Mouse (Mus musculus) Patski (cell line): ENCODE data around the gene Efcab9. TPM values are rescaled to one million over a fixed set of nuclear protein-coding genes. Genes with fewer than 3 reads are reported as not detected.
A peak's percentile ranks its signal among the peaks of the same experiment; 100 is the strongest.

Experiments
- ATAC-seq: fragments of 100-300 bp; one replicate; pipeline ENCODE4 v1.8.0; 2021
- CTCF ChIA-PET: fragments of 350-600 bp; sonication (Branson Sonifier 250); formaldehyde crosslinking; loops from one replicate; lab custom pipeline; 2022; ENCODE audit warnings: inconsistent platforms; lab: Charles Lee
- POLR2A ChIA-PET: fragments of 350-600 bp; sonication (Branson Sonifier 250); formaldehyde crosslinking; loops from one replicate; lab custom pipeline; 2022; ENCODE audit warnings: antibody characterized with exemption, inconsistent platforms; lab: Charles Lee
- DNase-seq: peaks from one replicate; pipeline ENCODE4 v3.0.0-alpha.2; 2011; ENCODE audit warnings: low read depth, low spot score
- H3K27me3 ChIP-seq: fragments of 371-371 bp; one replicate; pipeline ENCODE4 v1.5.1; 2021
- CTCF ChIP-seq: fragments of 100-300 bp; IDR thresholded peaks from one replicate; pipeline ENCODE4 v1.5.1; 2021
- in situ Hi-C: fragments of 300-500 bp; cut with MboI; formaldehyde crosslinking; loops from 3 replicates; pipeline ENCODE4 v1.11.1; 2018; ENCODE audit warnings: low pct_unique_long_range_greater_than_20kb, mixed read lengths
- polyA plus RNA-seq: library from polyadenylated mRNA; unstranded; gene quantifications from one replicate; pipeline ENCODE4 v1.2.3, GENCODE M21; 2021

Gene Efcab9
- polyA plus RNA-seq, 1 experiment from 2014 or later, result 1.9 TPM

DNA sequence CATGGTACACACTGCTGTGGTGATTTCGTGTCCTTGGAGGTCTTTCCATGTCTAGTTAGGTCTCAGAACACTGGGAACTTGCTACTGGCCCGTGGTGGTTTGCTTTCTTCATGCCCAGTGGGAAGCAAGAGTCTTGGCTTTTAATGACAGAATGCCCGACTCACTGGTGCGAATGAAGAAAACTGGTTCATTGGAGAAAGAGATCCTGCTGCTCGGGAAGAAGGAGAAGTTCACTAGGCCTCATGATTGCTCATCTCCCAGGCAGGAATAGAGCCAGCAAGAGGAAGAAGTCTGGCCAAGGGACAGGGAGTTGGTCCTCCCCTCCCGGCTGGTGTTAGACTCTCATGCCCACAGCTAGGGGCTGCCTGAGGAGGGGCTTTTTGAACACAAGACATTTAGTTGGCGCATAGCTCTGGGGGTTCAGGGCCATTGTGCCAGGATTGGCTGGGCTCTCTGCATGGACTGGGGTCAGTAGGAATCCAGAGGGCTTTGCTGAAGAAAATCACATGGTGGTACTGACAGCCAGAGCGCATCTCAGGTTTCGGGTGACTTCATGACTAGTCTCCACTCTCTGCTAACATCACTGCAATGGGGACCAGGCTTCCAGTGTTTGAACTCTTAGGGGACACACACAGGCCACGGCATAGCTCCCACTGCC is 24.6 kb upstream of the Efcab9 start:
- no peak for TF ChIP-seq CTCF
- H3K27me3 ChIP-seq, result no peaks in the 10 kb centered on the region
- POLR2A ChIA-PET, result interaction anchor here (0.6 kb wide), 1 partner anchor 157 kb away, joined by 3 read pairs; no protein-coding TSS in a partner anchor
- in situ Hi-C loops, result no loop called here
- no peak for DNase-seq
- no peak for ATAC-seq
- CTCF ChIA-PET, result no interaction called here

DNA sequence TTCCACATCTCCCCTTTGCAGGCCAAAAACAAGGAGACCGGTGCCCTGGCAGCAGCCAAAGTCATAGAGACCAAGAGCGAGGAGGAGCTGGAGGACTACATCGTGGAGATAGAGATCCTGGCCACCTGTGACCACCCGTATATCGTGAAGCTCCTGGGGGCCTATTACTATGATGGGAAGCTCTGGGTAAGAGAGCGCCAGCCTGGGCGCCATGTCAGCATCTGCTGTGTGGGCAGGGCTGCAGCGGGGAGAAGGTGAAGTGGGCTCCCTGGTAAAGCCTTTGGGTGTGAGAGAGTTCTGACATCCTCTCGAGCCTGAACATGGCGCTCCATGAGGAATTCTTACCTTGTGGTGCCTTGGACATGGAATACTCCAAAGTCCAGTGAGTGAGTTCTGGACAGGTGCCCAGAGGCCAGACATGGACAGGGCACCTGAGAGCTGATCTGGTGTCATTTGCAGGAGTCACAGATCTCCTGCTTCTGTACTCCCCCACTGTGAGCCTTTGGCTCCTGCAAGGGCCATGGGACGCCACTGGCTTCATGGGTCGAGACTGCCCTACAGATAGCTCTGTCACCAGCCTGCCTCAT is 23.3 kb upstream of the Efcab9 start:
- CTCF ChIA-PET, result interaction anchor here (1.4 kb wide), 1 partner anchor 37 kb away, joined by 4 read pairs; no protein-coding TSS in a partner anchor

DNA sequence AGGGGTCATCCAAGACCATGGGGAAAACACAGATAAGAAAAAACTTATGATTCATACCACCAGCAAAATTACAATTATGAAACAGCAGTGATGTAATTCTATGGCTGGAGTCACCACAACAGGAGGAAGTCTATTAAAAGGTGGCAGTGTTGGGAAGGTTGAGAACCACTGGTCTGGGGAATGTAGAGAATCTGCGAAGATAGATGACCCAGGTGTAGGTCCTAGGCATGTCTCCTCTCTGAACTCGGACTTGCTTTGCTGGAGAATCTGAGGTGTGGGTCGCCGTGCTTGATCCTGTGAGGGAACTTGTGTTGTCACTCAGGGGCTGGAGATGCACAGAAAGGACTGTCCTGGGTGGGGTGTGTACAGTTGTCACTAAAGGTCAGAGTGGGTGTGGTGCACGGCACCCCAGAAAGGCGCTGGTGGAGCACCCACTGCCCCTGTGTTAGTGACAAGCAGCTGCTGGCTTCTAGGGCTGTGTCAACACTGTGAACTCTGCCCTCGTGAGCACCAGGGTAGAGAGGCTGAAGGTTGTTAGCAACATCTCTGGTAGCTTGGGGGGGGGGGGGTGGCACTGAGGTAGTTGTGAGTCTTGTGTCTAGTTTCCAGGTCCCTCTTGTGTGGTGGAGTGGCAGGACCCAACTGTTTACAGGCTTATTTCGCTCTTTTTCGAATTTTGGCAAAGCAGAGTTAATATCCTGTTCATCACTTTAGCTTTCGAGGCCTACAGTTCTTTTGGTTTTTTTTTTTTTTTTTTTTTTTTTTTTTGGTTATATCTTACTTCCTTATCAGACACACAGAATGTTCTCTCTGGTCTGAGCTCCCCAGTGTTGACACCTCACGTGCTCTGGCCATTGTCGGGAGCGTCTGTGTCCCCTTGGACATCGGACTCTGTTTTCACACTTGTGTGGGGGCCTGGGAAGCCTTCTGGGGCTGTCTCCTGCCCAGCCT is 22.5 kb upstream of the Efcab9 start:
- no peak for ATAC-seq
- in situ Hi-C loops, result no loop called here
- H3K27me3 ChIP-seq, result no peaks in the 10 kb centered on the region
- DNase-seq, result no peak
- POLR2A ChIA-PET, result no interaction called here
- no peak for TF ChIP-seq CTCF
- CTCF ChIA-PET, result interaction anchor here (1.4 kb wide), 1 partner anchor 38 kb away, joined by 4 read pairs; no protein-coding TSS in a partner anchor

More for the DNA sequence above, 23.3 kb upstream of the Efcab9 start:
- in situ Hi-C loops, result no loop called here
- no peak for TF ChIP-seq CTCF
- ATAC-seq (no peak), DNase-seq (no peak)
- H3K27me3 ChIP-seq, result no peaks in the 10 kb centered on the region
- POLR2A ChIA-PET, result no interaction called here

DNA sequence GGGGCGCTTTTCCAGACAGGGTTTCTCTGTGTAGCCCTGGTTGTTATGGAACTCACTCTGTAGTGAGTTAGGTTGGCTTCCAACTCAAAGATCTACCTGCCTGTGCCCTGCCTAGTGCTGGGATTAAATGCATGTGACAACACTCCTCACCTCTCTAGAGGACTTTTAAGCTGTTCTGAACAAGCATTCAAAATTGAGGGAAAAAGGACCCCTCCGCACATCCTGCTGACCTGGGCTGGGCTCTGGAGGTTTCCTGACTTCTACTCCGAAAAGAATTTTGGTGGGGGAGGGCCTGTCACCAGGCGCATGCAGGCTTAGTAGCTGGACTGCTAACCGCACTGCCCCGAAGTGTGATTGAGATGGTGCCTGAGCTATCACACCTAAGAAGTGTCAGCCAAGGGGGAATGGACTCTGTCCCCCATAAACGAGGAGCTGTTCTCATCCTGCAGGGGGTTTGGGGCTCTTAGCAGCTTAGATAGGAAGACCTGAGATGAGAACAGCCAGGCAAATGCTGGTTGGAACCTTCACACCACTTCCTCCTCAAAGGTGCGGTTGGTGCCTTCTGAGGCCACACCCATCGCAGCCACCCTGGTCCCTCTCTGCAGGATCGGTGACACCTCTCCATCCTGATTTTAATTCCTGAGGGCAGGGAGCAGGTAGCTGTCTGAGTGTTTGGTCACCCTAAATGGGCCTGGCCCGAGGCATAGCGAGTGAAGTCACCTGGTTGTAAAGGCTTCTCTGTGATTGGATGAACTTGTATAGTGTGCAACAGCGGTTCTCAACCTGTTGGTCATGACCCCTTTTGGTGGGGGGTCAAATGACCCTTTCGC is 21.6 kb upstream of the Efcab9 start:
- ChIA-PET CTCF (interaction anchor here (1.6 kb wide), 1 partner anchor 40 kb away, joined by 4 read pairs; no protein-coding TSS in a partner anchor), POLR2A (interaction anchor here (0.6 to 2.3 kb wide), 3 partner anchors 20 to 67 kb away, joined by 3 to 10 read pairs (median 3); partner anchors contain the start of gene Stk10)
- no peak for DNase-seq
- H3K27me3 ChIP-seq, result no peaks in the 10 kb centered on the region
- no peak for TF ChIP-seq CTCF
- ATAC-seq, result no peak
- in situ Hi-C loops, result no loop called here

DNA sequence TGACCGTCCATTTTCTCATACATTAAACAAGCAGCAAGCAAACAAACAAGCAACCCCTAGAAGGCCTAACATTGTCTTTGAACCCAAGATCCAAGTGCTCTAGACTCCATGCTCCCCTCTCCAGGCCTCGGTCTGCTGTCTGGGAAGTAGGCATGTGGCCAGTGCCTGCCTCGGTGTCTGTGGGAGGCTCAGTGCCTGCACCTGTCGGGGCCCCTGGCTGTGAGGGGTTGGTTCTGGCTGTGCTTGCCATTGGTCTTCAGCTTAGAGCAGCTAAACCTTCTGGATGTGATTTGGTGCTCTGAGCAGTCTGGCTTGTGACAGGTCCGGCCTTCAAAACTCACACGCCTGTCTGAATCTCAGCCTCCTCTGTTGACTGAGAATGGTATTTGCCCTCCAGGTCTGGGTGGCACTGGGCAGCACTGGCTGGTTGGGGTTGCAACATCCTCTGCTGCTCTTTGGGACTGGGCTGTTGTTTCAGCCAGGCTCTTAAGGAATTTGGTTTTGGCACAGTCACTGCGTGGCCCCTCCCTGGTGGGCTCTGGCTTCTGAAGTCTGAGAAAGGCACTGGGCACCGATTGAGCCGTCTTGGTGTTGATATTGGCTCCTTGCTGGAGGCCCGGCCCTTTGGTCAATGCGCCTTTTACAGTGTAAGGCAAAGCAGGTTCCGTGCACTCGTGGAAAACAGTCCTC is 20.7 kb upstream of the Efcab9 start:
- ATAC-seq (peak; percentile 97), DNase-seq (peak; percentile 91)
- CTCF ChIA-PET, result interaction anchor here (1.0 to 1.6 kb wide), 3 partner anchors 14 to 83 kb away, joined by 3 to 4 read pairs (median 4); no protein-coding TSS in a partner anchor
- in situ Hi-C loops, result no loop called here
- H3K27me3 ChIP-seq, result no peaks in the 10 kb centered on the region
- TF ChIP-seq CTCF, result no peak
- POLR2A ChIA-PET, result interaction anchor here (2.3 kb wide), 1 partner anchor 19 kb away, joined by 10 read pairs; the partner anchor contains the start of gene Stk10

DNA sequence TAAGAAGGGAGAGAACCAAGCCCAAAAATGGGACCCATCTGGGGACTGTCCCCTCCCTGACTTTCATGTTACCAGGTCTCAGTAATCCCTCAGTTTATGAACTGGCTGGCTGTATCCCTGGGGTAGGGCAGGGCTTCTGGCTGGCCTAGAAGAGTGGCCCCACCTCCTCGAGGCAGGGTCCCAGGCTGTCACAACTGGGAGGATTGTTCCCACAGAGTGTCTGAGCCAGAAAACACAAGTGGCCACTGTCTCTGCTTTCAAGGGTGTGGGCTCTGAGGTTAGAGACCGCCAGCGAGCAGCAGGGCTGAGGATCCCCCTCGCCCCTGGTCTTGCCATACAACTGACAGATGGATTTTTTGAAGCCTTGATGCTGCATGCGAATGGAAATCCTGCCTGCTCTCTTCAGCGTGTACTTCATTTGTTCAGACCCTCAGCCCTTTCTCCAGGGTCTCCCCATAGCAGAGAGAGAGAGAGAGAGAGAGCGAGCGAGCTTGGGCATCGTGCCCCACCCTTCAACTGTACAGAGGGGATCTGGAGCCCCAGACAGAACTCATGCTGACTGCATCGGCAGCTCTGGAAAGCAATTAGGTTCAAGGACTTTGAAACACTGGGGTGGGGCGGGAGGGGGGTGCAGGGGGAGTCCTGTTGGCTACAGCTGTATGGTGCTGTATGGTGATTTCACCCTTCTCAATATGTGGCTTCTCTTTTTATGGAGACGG is 19.9 kb upstream of the Efcab9 start:
- in situ Hi-C loops, result no loop called here
- TF ChIP-seq CTCF, result no peak
- ChIA-PET CTCF (interaction anchor here (1.0 to 1.4 kb wide), 2 partner anchors 13 to 82 kb away, joined by 3 to 4 read pairs; no protein-coding TSS in a partner anchor), POLR2A (interaction anchor here (2.3 kb wide), 1 partner anchor 18 kb away, joined by 10 read pairs; the partner anchor contains the start of gene Stk10)
- ATAC-seq (no peak), DNase-seq (no peak)
- no peaks in the 10 kb centered on the region for H3K27me3 ChIP-seq

DNA sequence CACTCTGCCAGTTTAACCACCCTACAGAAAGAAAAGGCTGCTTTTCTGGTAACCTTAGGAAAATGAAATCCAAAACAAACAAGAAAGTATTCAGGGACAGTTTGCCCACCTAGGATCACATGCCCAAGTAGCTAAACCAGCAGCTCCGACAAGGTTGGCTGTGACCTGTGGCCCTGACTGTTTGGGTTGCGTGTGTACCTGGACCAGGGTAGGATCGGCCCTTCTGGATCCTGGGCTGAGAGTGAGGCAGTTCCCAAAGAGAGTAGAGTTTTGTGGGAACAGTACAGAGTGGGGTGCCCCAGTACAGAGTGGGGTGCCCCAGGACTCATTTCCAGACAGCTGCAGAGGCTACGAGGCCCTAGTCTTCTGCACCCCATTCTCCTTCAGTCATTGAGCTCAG is 19.2 kb upstream of the Efcab9 start:
- TF ChIP-seq CTCF, result no peak
- DNase-seq (no peak), ATAC-seq (no peak)
- H3K27me3 ChIP-seq, result no peaks in the 10 kb centered on the region
- CTCF ChIA-PET, result interaction anchor here (1.4 kb wide), 1 partner anchor 12 kb away, joined by 4 read pairs; no protein-coding TSS in a partner anchor
- POLR2A ChIA-PET, result interaction anchor here (2.3 kb wide), 1 partner anchor 18 kb away, joined by 10 read pairs; the partner anchor contains the start of gene Stk10
- in situ Hi-C loops, result no loop called here

DNA sequence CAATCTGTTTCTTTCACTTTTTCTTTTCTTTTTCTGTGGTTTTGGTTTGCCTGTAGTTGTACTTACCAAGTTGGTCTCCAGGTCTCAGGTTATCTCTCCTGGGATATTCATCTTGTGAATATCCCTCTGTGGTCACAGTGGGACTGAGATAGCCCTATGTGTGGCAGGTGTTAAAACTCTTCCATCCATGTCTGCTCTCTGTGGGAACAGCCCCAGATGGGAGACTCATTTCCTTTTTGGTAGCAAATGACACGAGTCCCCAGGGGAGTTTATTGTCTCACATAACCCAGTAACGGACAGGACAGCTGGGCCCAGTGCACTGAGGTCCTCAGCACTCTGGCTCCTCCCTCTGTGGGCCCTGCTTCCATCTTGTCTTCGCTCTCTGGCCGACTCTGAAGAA is 18.2 kb upstream of the Efcab9 start:
- ChIA-PET CTCF (interaction anchor here (1.7 kb wide), 1 partner anchor 10 kb away, joined by 7 read pairs; no protein-coding TSS in a partner anchor), POLR2A (no interaction called here)
- TF ChIP-seq CTCF, result no peak
- no peak for DNase-seq
- in situ Hi-C loops, result no loop called here
- ATAC-seq, result no peak
- no peaks in the 10 kb centered on the region for H3K27me3 ChIP-seq
